Mouse (Mus musculus) megakaryocyte progenitor cell, adult 5-6 weeks (primary cell): ENCODE measurements around the gene Ifnl2. TPM values are rescaled to one million over a fixed set of nuclear protein-coding genes. Genes with fewer than 3 reads are reported as not detected.
A peak's percentile ranks its signal among the peaks of the same experiment; 100 is the strongest.

Source experiments
- ATAC-seq: replicated peaks from 2 replicates; pipeline ENCODE4 v1.8.0; 2016; ENCODE audit warnings: mild to moderate bottlenecking, moderate TSS enrichment, inconsistent platforms; ENCODE audit not compliant: poor library complexity
- total RNA-seq, 2 experiments: library from RNA; stranded (forward) in 1 of 2; stranded (reverse) in 1 of 2; fragments of 157-497, 149-512 nt in 1 of 2; fragments of 200-1000 nt in 1 of 2; gene quantifications; 2 replicates each; pipeline versions ENCODE4 v1.2.3 to v1.2.4; 2015 to 2017

Ifnl2 gene
- total RNA-seq, 2 experiments from 2014 or later = not detected

GRCm38 (mm10) chr7:28495426-28495825, 14.8 kb downstream of the Ifnl2 start:
- no peak for ATAC-seq

- ATAC-seq = no peak
These were observed 17.9 kb downstream of the Ifnl2 start for GRCm38 (mm10) chr7:28492310-28492709.

- peak; percentile 46 for ATAC-seq
These were observed 19.4 kb downstream of the Ifnl2 start for GRCm38 (mm10) chr7:28490903-28491302.

GRCm38 (mm10) chr7:28490410-28490809, 19.8 kb downstream of the Ifnl2 start:
- peak; percentile 82 for ATAC-seq

GRCm38 (mm10) chr7:28488030-28488491, 22.2 kb downstream of the Ifnl2 start:
- no peak for ATAC-seq

- no peak for ATAC-seq
These were observed 26.1 kb downstream of the Ifnl2 start for GRCm38 (mm10) chr7:28484192-28484591.

GRCm38 (mm10) chr7:28482854-28483253, 27.4 kb downstream of the Ifnl2 start:
- no peak for ATAC-seq

GRCm38 (mm10) chr7:28478854-28479253, 31.4 kb downstream of the Ifnl2 start:
- ATAC-seq = peak; percentile 61

GRCm38 (mm10) chr7:28477363-28477762, 32.9 kb downstream of the Ifnl2 start:
- no peak for ATAC-seq

GRCm38 (mm10) chr7:28476191-28476590, 34.1 kb downstream of the Ifnl2 start:
- ATAC-seq = no peak

- ATAC-seq = peak; percentile 52
These were observed 43.0 kb downstream of the Ifnl2 start for GRCm38 (mm10) chr7:28467213-28467751.

- no peak for ATAC-seq
These were observed 43.5 kb downstream of the Ifnl2 start for GRCm38 (mm10) chr7:28466721-28467212.

- ATAC-seq = peak; percentile 87
These were observed 45.6 kb downstream of the Ifnl2 start for GRCm38 (mm10) chr7:28464416-28465212.

GRCm38 (mm10) chr7:28462769-28463168, 47.5 kb downstream of the Ifnl2 start:
- ATAC-seq = peak; percentile 43; the same call in 1 of the 2 replicates

- ATAC-seq = no peak
These were observed 49.9 kb downstream of the Ifnl2 start for GRCm38 (mm10) chr7:28460361-28460760.

Other genes with a start within 250 kb of the Ifnl2 start
- gene Eid2, start 242.6 kb downstream of the Ifnl2 start, total RNA-seq (2015) = 1.9 and 2.9 TPM in 2 replicates
- 3.5 TPM in 2 replicates for gene Eid2, start 242.6 kb downstream of the Ifnl2 start, total RNA-seq (2017)
- gene Eid2b, start 232.7 kb downstream of the Ifnl2 start, total RNA-seq (2015) = 3.6 and 4.5 TPM in 2 replicates
- gene Eid2b, start 232.7 kb downstream of the Ifnl2 start, total RNA-seq (2017) = 1.6 and 2.7 TPM in 2 replicates
- not detected in 2 replicates for gene Selenov, start 219.3 kb downstream of the Ifnl2 start, total RNA-seq (2015)
- not detected in 2 replicates for gene Selenov, start 219.3 kb downstream of the Ifnl2 start, total RNA-seq (2017)
- not detected in 2 replicates for gene Dll3, start 208.2 kb downstream of the Ifnl2 start, total RNA-seq (2015)
- 0.25 and 0.34 TPM in 2 replicates for gene Dll3, start 208.2 kb downstream of the Ifnl2 start, total RNA-seq (2017)
- gene Timm50, start 198.4 kb downstream of the Ifnl2 start, total RNA-seq (2015) = 41.2 and 45.2 TPM in 2 replicates
- 37.6 and 51.9 TPM in 2 replicates for gene Timm50, start 198.4 kb downstream of the Ifnl2 start, total RNA-seq (2017)
- gene Supt5, start 171.7 kb downstream of the Ifnl2 start, total RNA-seq (2015) = 44.5 and 67.5 TPM in 2 replicates
- gene Supt5, start 171.7 kb downstream of the Ifnl2 start, total RNA-seq (2017) = 64.6 and 68.9 TPM in 2 replicates
- 3,279 and 3,562 TPM in 2 replicates for gene Rps16, start 159.8 kb downstream of the Ifnl2 start, total RNA-seq (2015)
- gene Rps16, start 159.8 kb downstream of the Ifnl2 start, total RNA-seq (2017) = 756 and 903 TPM in 2 replicates
- 2.9 and 4.3 TPM in 2 replicates for gene Plekhg2, start 137.9 kb downstream of the Ifnl2 start, total RNA-seq (2015)
- gene Plekhg2, start 137.9 kb downstream of the Ifnl2 start, total RNA-seq (2017) = 2.0 and 2.1 TPM in 2 replicates
- 87.3 and 149 TPM in 2 replicates for gene Zfp36, start 130.2 kb downstream of the Ifnl2 start, total RNA-seq (2015)
- gene Zfp36, start 130.2 kb downstream of the Ifnl2 start, total RNA-seq (2017) = 26.0 and 46.4 TPM in 2 replicates
- 30.6 and 36.8 TPM in 2 replicates for gene Med29, start 117.7 kb downstream of the Ifnl2 start, total RNA-seq (2015)
- 18.0 and 21.1 TPM in 2 replicates for gene Med29, start 117.7 kb downstream of the Ifnl2 start, total RNA-seq (2017)
- 63.9 and 89.2 TPM in 2 replicates for gene Paf1, start 117.5 kb downstream of the Ifnl2 start, total RNA-seq (2015)
- gene Paf1, start 117.5 kb downstream of the Ifnl2 start, total RNA-seq (2017) = 146 and 184 TPM in 2 replicates
- 378 and 389 TPM in 2 replicates for gene Gmfg, start 73.0 kb downstream of the Ifnl2 start, total RNA-seq (2015)
- gene Gmfg, start 73.0 kb downstream of the Ifnl2 start, total RNA-seq (2017) = 658 and 664 TPM in 2 replicates
- 1.2 TPM in 2 replicates for gene Lrfn1, start 58.5 kb downstream of the Ifnl2 start, total RNA-seq (2015)
- 1.7 and 2.3 TPM in 2 replicates for gene Lrfn1, start 58.5 kb downstream of the Ifnl2 start, total RNA-seq (2017)
- not detected in 2 replicates for gene Ifnl3, start 12.4 kb upstream of the Ifnl2 start, total RNA-seq (2015)
- not detected in 2 replicates for gene Ifnl3, start 12.4 kb upstream of the Ifnl2 start, total RNA-seq (2017)
- gene Sycn, start 30.4 kb upstream of the Ifnl2 start, total RNA-seq (2015) = not detected in 2 replicates
- not detected in 2 replicates for gene Sycn, start 30.4 kb upstream of the Ifnl2 start, total RNA-seq (2017)
- not detected in 2 replicates for gene Nccrp1, start 36.8 kb upstream of the Ifnl2 start, total RNA-seq (2015)
- not detected in 2 replicates for gene Nccrp1, start 36.8 kb upstream of the Ifnl2 start, total RNA-seq (2017)
- 20.7 TPM in 2 replicates for gene Samd4b, start 87.7 kb upstream of the Ifnl2 start, total RNA-seq (2015)
- gene Samd4b, start 87.7 kb upstream of the Ifnl2 start, total RNA-seq (2017) = 2.7 and 4.3 TPM in 2 replicates
- gene Pak4, start 87.7 kb upstream of the Ifnl2 start, total RNA-seq (2015) = 5.6 and 6.4 TPM in 2 replicates
- gene Pak4, start 87.7 kb upstream of the Ifnl2 start, total RNA-seq (2017) = 3.3 and 3.9 TPM in 2 replicates
- not detected in 2 replicates for gene Acp7, start 120.9 kb upstream of the Ifnl2 start, total RNA-seq (2015)
- gene Acp7, start 120.9 kb upstream of the Ifnl2 start, total RNA-seq (2017) = not detected in 2 replicates
- gene Fbxo27, start 182.4 kb upstream of the Ifnl2 start, total RNA-seq (2015) = 1.1 and 1.4 TPM in 2 replicates
- gene Fbxo27, start 182.4 kb upstream of the Ifnl2 start, total RNA-seq (2017) = 0.24 and 0.75 TPM in 2 replicates
- gene Fbxo17, start 206.3 kb upstream of the Ifnl2 start, total RNA-seq (2015) = 1.6 and 2.2 TPM in 2 replicates
- gene Fbxo17, start 206.3 kb upstream of the Ifnl2 start, total RNA-seq (2017) = 1.7 and 4.1 TPM in 2 replicates
- gene Mrps12, start 231.4 kb upstream of the Ifnl2 start, total RNA-seq (2015) = 104 and 122 TPM in 2 replicates
- gene Mrps12, start 231.4 kb upstream of the Ifnl2 start, total RNA-seq (2017) = 44.1 and 59.1 TPM in 2 replicates
- gene Sars2, start 231.5 kb upstream of the Ifnl2 start, total RNA-seq (2015) = 8.1 and 8.8 TPM in 2 replicates
- 13.5 and 15.7 TPM in 2 replicates for gene Sars2, start 231.5 kb upstream of the Ifnl2 start, total RNA-seq (2017)
- not detected in 2 replicates for gene Ccer2, start 245.7 kb upstream of the Ifnl2 start, total RNA-seq (2015)
- not detected in 2 replicates for gene Ccer2, start 245.7 kb upstream of the Ifnl2 start, total RNA-seq (2017)